In genomic region chr7:118841796-118842195, GRCm38 (mm10) we compare ENCODE assay signal across 8 mouse cellular contexts. TPM values are rescaled to one million over a fixed set of nuclear protein-coding genes. Genes with fewer than 3 reads are reported as not detected.
DNase-seq lines count a peak whose midpoint lies in the region; ATAC-seq and TF ChIP-seq lines count a peak whose summit lies in the region.

No protein-coding gene starts in this region.

- DNase-seq in gastrocnemius, adult 18-20 months (ENCODE audit: low spot score): peak; percentile 61
- no peak for DNase-seq in gastrocnemius, postnatal 36 days
- DNase-seq in lung, postnatal 0 days (ENCODE audit: low spot score): peak; percentile 41
- no peak for DNase-seq in lung, postnatal 10 days
- peak; percentile 39 for DNase-seq in adrenal gland, adult 8-10 months
- no peak for DNase-seq in thymus, postnatal 4 days
- no peak for DNase-seq in layer of hippocampus, adult 9-11 months

- H3K4me2 ChIP-seq in lung, postnatal 0 days (replicated peaks; ENCODE audit: low read depth, low read length): no peak overlapping the region

- ATAC-seq in lung, postnatal 0 days: 0 out of 2 replicates have a peak, but pooled peaks have one; percentile 15
- ATAC-seq in megakaryocyte-erythroid progenitor cell, adult 5-6 weeks (replicated peaks; ENCODE audit: low FRiP score, low TSS enrichment, poor library complexity, severe bottlenecking): peak; percentile 23; the same call in 1 of the 2 replicates

- no peaks in the 10 kb centered on the region for H3K9me3 ChIP-seq in lung, postnatal 0 days (ENCODE audit: low read length)

- H3K36me3 ChIP-seq in lung, postnatal 0 days (ENCODE audit: insufficient read depth, low read length): peaks cover 44% of the 10 kb centered on the region

- no peak overlapping the region for H3K27ac ChIP-seq in lung, postnatal 0 days (ENCODE audit: low read length)

- no peak overlapping the region for H3K9ac ChIP-seq in lung, postnatal 0 days (replicated peaks; ENCODE audit: low read depth)

- 0 out of 2 replicates have a peak, but pooled peaks have one; percentile 1 for TF ChIP-seq CTCF in lung, postnatal 0 days (IDR thresholded peaks at IDR 0.05)

- H3K4me3 ChIP-seq in lung, postnatal 0 days (ENCODE audit: low read depth, low read length): no peak overlapping the region

- no peaks in the 10 kb centered on the region for H3K27me3 ChIP-seq in lung, postnatal 0 days (replicated peaks; ENCODE audit: insufficient read depth, low read length)

- WGBS in lung, postnatal 0 days: 39% methylated on average over 1 of the region's 1 CpGs

- TF ChIP-seq EP300 in lung, postnatal 0 days (IDR thresholded peaks at IDR 0.05): no peak

- intact Hi-C loops in gastrocnemius, postnatal 36 days (cut with DNase I): no loop called here

- H3K4me1 ChIP-seq in lung, postnatal 0 days (ENCODE audit: insufficient read depth, low read depth, low read length): no peaks in the 10 kb centered on the region

RNA-seq across cellular contexts. Expression of gene Iqck, which starts 13.8 kb away (rescaled TPM):
- total RNA-seq in gastrocnemius, adult 18-20 months (2021): under 1 TPM; 0.14 to 0.24 TPM
- under 1 TPM in 1 of 2 experiments, not detected in 1; 0.52 TPM for total RNA-seq in gastrocnemius, postnatal 36 days (2021)
- 3.5 and 4.9 TPM in 2 replicates for polyA plus RNA-seq in lung, postnatal 0 days (2015; fragmentation: Nextera tagmentation; extraction: Ambion mirVana)
- 10 to 100 TPM; 13.0 to 35.4 (median 24.5) TPM for total RNA-seq in adrenal gland, adult 8-10 months (2022)
- total RNA-seq in megakaryocyte-erythroid progenitor cell, adult 5-6 weeks (2014; fragmentation: Nextera tagmentation): 0.81 and 1.2 TPM in 2 replicates
- 0.33 TPM in 1 of 2 replicates, not detected in the other for total RNA-seq in megakaryocyte-erythroid progenitor cell, adult 5-6 weeks (2017)

RNA-seq across cellular contexts. Expression of gene Knop1, which starts 14.3 kb away (rescaled TPM):
- total RNA-seq in gastrocnemius, adult 18-20 months (2021): 10 to 100 TPM; 25.3 to 25.8 TPM
- total RNA-seq in gastrocnemius, postnatal 36 days (2021): 10 to 100 TPM; 22.2 to 27.1 TPM
- 50.1 and 51.6 TPM in 2 replicates for polyA plus RNA-seq in lung, postnatal 0 days (2015; fragmentation: Nextera tagmentation; extraction: Ambion mirVana)
- 10 to 100 TPM; 37.9 to 71.5 (median 56.6) TPM for total RNA-seq in adrenal gland, adult 8-10 months (2022)
- 37.7 and 50.6 TPM in 2 replicates for total RNA-seq in megakaryocyte-erythroid progenitor cell, adult 5-6 weeks (2014; fragmentation: Nextera tagmentation)
- 58.4 and 68.6 TPM in 2 replicates for total RNA-seq in megakaryocyte-erythroid progenitor cell, adult 5-6 weeks (2017)

Comparison
In these comparisons a context has a peak if more than half of its experiments do, and no peak if none do; other contexts are left out.
1. DNase-seq: peak in gastrocnemius, adult 18-20 months (single experiment), lung, postnatal 0 days (single experiment) and adrenal gland, adult 8-10 months (single experiment); none in gastrocnemius, postnatal 36 days (0 of 2), lung, postnatal 10 days (single experiment), thymus, postnatal 4 days (single experiment) and layer of hippocampus, adult 9-11 months (single experiment).
2. RNA of gene Iqck, which starts 13.8 kb away (total RNA-seq): 13.0 to 35.4 TPM in adrenal gland, adult 8-10 months; 0.33 to 1.2 TPM in megakaryocyte-erythroid progenitor cell, adult 5-6 weeks, 0.52 TPM in gastrocnemius, postnatal 36 days and 0.14 to 0.24 TPM in gastrocnemius, adult 18-20 months; every median in the first group is over 4 times any median in the second.